8 mouse cellular contexts compared by ENCODE assay signal in genomic region chr9:20898511-20899073, GRCm38 (mm10). TPM values are rescaled to one million over a fixed set of nuclear protein-coding genes. Genes with fewer than 3 reads are reported as not detected.
DNase-seq lines count a peak whose midpoint lies in the region; ATAC-seq and TF ChIP-seq lines count a peak whose summit lies in the region.

TSS of gene Eif3g (minus strand) at chr9:20898623.

- H3K79me2 ChIP-seq in CH12.LX (replicated peaks; ENCODE audit: control insufficient read depth, extremely low read depth, insufficient read depth, poor library complexity, severe bottlenecking) = peaks cover 30% of the 10 kb centered on the region

- H3K9me3 ChIP-seq in CH12.LX (replicated peaks; ENCODE audit: low read length) = no peaks in the 10 kb centered on the region
- H3K9me3 ChIP-seq in heart, embryonic 12.5 days (replicated peaks) = no peaks in the 10 kb centered on the region
- no peaks in the 10 kb centered on the region for H3K9me3 ChIP-seq in kidney, postnatal 0 days (replicated peaks; ENCODE audit: low read length)
- H3K9me3 ChIP-seq in liver, embryonic 15.5 days (replicated peaks) = no peaks in the 10 kb centered on the region
- H3K9me3 ChIP-seq in neural tube, embryonic 11.5 days (ENCODE audit: control insufficient read depth, low read length) = no peaks in the 10 kb centered on the region
- no peaks in the 10 kb centered on the region for H3K9me3 ChIP-seq in stomach, embryonic 16.5 days (replicated peaks; ENCODE audit: control insufficient read depth, low read length)

- TF ChIP-seq POLR2A in CH12.LX (IDR thresholded peaks at IDR 0.05; ENCODE audit: low read depth, low read length) = peak; percentile 88

- peak within 1 kb of the TSS; percentile 32; the same call in 1 of the 2 replicates for H3K27ac ChIP-seq in CH12.LX (ENCODE audit: insufficient read depth, low read depth)
- no peak within 1 kb of the TSS; the same call in 1 of the 2 replicates for H3K27ac ChIP-seq in brown adipose tissue, adult 24 weeks (replicated peaks; ENCODE audit: low read depth, low read length)
- peak within 1 kb of the TSS; percentile 37; the same call in 1 of the 2 replicates for H3K27ac ChIP-seq in heart, embryonic 12.5 days (ENCODE audit: poor library complexity, severe bottlenecking)
- H3K27ac ChIP-seq in kidney, postnatal 0 days = peak within 1 kb of the TSS; percentile 68
- peak within 1 kb of the TSS; percentile 71 for H3K27ac ChIP-seq in liver, embryonic 15.5 days (replicated peaks)
- no peak within 1 kb of the TSS for H3K27ac ChIP-seq in neural tube, embryonic 11.5 days (ENCODE audit: low read depth, low read length)
- peak within 1 kb of the TSS; percentile 72 for H3K27ac ChIP-seq in stomach, embryonic 16.5 days (ENCODE audit: low read length)

- peaks cover 32 to 46% of the 10 kb centered on the region in 2 experiments for H3K36me3 ChIP-seq in CH12.LX (replicated peaks in 1 of 2; ENCODE audit: control insufficient read depth in 1 of 2, insufficient read depth in 1 of 2, low read length in 1 of 2)
- H3K36me3 ChIP-seq in heart, embryonic 12.5 days = peaks cover 36% of the 10 kb centered on the region
- H3K36me3 ChIP-seq in kidney, postnatal 0 days (ENCODE audit: insufficient read depth, low read length) = peaks cover 28% of the 10 kb centered on the region
- peaks cover 40% of the 10 kb centered on the region for H3K36me3 ChIP-seq in liver, embryonic 15.5 days (replicated peaks)
- H3K36me3 ChIP-seq in neural tube, embryonic 11.5 days (ENCODE audit: control insufficient read depth, insufficient read depth, low read length) = peaks cover 20% of the 10 kb centered on the region
- H3K36me3 ChIP-seq in stomach, embryonic 16.5 days (ENCODE audit: control insufficient read depth, insufficient read depth, low read length) = peaks cover 18% of the 10 kb centered on the region

- in situ Hi-C loops in CH12.LX (cut with MboI; ENCODE audit: low pct_ligation_motif_present, low pct_unique_long_range_greater_than_20kb, low sequenced_read_pairs) = no loop called here

- H3K27me3 ChIP-seq in CH12.LX (replicated peaks) = no peaks in the 10 kb centered on the region
- H3K27me3 ChIP-seq in heart, embryonic 12.5 days (replicated peaks) = no peaks in the 10 kb centered on the region
- H3K27me3 ChIP-seq in kidney, postnatal 0 days (ENCODE audit: insufficient read depth, low read length) = no peaks in the 10 kb centered on the region
- H3K27me3 ChIP-seq in liver, embryonic 15.5 days = no peaks in the 10 kb centered on the region
- H3K27me3 ChIP-seq in neural tube, embryonic 11.5 days (ENCODE audit: control insufficient read depth, insufficient read depth, low read length) = no peaks in the 10 kb centered on the region
- no peaks in the 10 kb centered on the region for H3K27me3 ChIP-seq in stomach, embryonic 16.5 days (ENCODE audit: control insufficient read depth, insufficient read depth, low read length)

- peak within 1 kb of the TSS; percentile 85 to 99 (median 97) for H3K4me3 ChIP-seq in CH12.LX (replicated peaks in 1 of 3; ENCODE audit: low read depth in 2 of 3, low read length in 2 of 3, poor library complexity in 1 of 3)
- H3K4me3 ChIP-seq in brown adipose tissue, adult 24 weeks (ENCODE audit: insufficient read depth, low read depth, low read length) = peak within 1 kb of the TSS; percentile 90
- H3K4me3 ChIP-seq in heart, embryonic 12.5 days = peak within 1 kb of the TSS; percentile 91
- H3K4me3 ChIP-seq in kidney, postnatal 0 days (replicated peaks; ENCODE audit: low read depth, low read length) = peak within 1 kb of the TSS; percentile 88
- H3K4me3 ChIP-seq in liver, embryonic 15.5 days (replicated peaks) = peak within 1 kb of the TSS; percentile 79
- peak within 1 kb of the TSS; percentile 98 for H3K4me3 ChIP-seq in neural tube, embryonic 11.5 days (ENCODE audit: low read depth, low read length)
- H3K4me3 ChIP-seq in stomach, embryonic 16.5 days (replicated peaks; ENCODE audit: low read length) = peak within 1 kb of the TSS; percentile 89

- peak; percentile 82 for ATAC-seq in erythroid progenitor cell, adult 5-6 weeks (replicated peaks; ENCODE audit: low FRiP score, poor library complexity, severe bottlenecking)
- ATAC-seq in heart, embryonic 12.5 days (ENCODE audit: insufficient number of reproducible peaks, low FRiP score) = peak; percentile 82
- ATAC-seq in kidney, postnatal 0 days (replicated peaks; ENCODE audit: low FRiP score, low read depth) = peak; percentile 80
- ATAC-seq in liver, embryonic 15.5 days (ENCODE audit: insufficient read depth) = peak; percentile 82
- ATAC-seq in neural tube, embryonic 11.5 days (ENCODE audit: insufficient read depth, low FRiP score, low TSS enrichment) = peak; percentile 88
- peak; percentile 87 for ATAC-seq in stomach, embryonic 16.5 days (ENCODE audit: insufficient read depth, low FRiP score)

- TF ChIP-seq CTCF in CH12.LX (conservative IDR thresholded peaks at IDR 0.05 in 1 of 2, IDR thresholded peaks at IDR 0.05 in 1 of 2; ENCODE audit: low read depth in 2 of 2, low read length in 2 of 2) = peak; percentile 63 to 96
- peak; percentile 94 for TF ChIP-seq CTCF in kidney, postnatal 0 days (IDR thresholded peaks at IDR 0.05; ENCODE audit: low read depth)

- peaks cover 12 to 24% of the 10 kb centered on the region in 2 experiments for H3K4me1 ChIP-seq in CH12.LX (ENCODE audit: control insufficient read depth in 1 of 2, insufficient read depth in 2 of 2)
- H3K4me1 ChIP-seq in brown adipose tissue, adult 24 weeks (ENCODE audit: control insufficient read depth, insufficient read depth, insufficient read length, low read length) = peaks cover 10% of the 10 kb centered on the region; the same call in 1 of the 2 replicates
- H3K4me1 ChIP-seq in heart, embryonic 12.5 days (replicated peaks) = peaks cover 25% of the 10 kb centered on the region
- H3K4me1 ChIP-seq in kidney, postnatal 0 days (replicated peaks; ENCODE audit: insufficient read depth, low read length) = peaks cover 8% of the 10 kb centered on the region
- peaks cover 41% of the 10 kb centered on the region for H3K4me1 ChIP-seq in liver, embryonic 15.5 days (replicated peaks)
- peaks cover 7% of the 10 kb centered on the region for H3K4me1 ChIP-seq in neural tube, embryonic 11.5 days (ENCODE audit: control insufficient read depth, insufficient read depth, low read length)
- peaks cover 20% of the 10 kb centered on the region for H3K4me1 ChIP-seq in stomach, embryonic 16.5 days (ENCODE audit: control insufficient read depth, insufficient read depth, low read length)

- H3K4me2 ChIP-seq in CH12.LX (ENCODE audit: insufficient read depth, low read depth, poor library complexity, severe bottlenecking) = peak within 1 kb of the TSS; percentile 85
- peak within 1 kb of the TSS; percentile 96 for H3K4me2 ChIP-seq in heart, embryonic 12.5 days
- H3K4me2 ChIP-seq in kidney, postnatal 0 days (ENCODE audit: low read length) = peak within 1 kb of the TSS; percentile 74
- H3K4me2 ChIP-seq in liver, embryonic 15.5 days = peak within 1 kb of the TSS; percentile 78
- peak within 1 kb of the TSS; percentile 98 for H3K4me2 ChIP-seq in neural tube, embryonic 11.5 days (ENCODE audit: low read depth)
- H3K4me2 ChIP-seq in stomach, embryonic 16.5 days (ENCODE audit: low read depth, low read length) = peak within 1 kb of the TSS; percentile 83

- peak; percentile 13; the same call in 1 of the 2 replicates for TF ChIP-seq RAD21 in CH12.LX (IDR thresholded peaks at IDR 0.05; ENCODE audit: low read depth, low read length)

- no peak for TF ChIP-seq EP300 in CH12.LX (IDR thresholded peaks at IDR 0.05; ENCODE audit: low read length)

- DNase-seq in CH12.LX (ENCODE audit: extremely low read depth) = peak; percentile 73
- peak; percentile 93 for DNase-seq in kidney, postnatal 0 days (ENCODE audit: low spot score)
- peak; percentile 91 for DNase-seq in neural tube, embryonic 11.5 days (ENCODE audit: low spot score)

- WGBS in heart, embryonic 12.5 days = 4% methylated on average over 34 of the region's 34 CpGs
- 4% methylated on average over 34 of the region's 34 CpGs for WGBS in kidney, postnatal 0 days
- 5% methylated on average over 34 of the region's 34 CpGs for WGBS in liver, embryonic 15.5 days (ENCODE audit: insufficient replicate concordance)
- 6% methylated on average over 34 of the region's 34 CpGs for WGBS in neural tube, embryonic 11.5 days
- 3% methylated on average over 34 of the region's 34 CpGs for WGBS in stomach, embryonic 16.5 days

- H3K9ac ChIP-seq in CH12.LX (ENCODE audit: insufficient read depth, low read depth) = peak within 1 kb of the TSS; percentile 92
- peak within 1 kb of the TSS; percentile 96 for H3K9ac ChIP-seq in heart, embryonic 12.5 days
- H3K9ac ChIP-seq in kidney, postnatal 0 days (ENCODE audit: low read depth, low read length) = peak within 1 kb of the TSS; percentile 94
- H3K9ac ChIP-seq in liver, embryonic 15.5 days = peak within 1 kb of the TSS; percentile 82
- peak within 1 kb of the TSS; percentile 92 for H3K9ac ChIP-seq in neural tube, embryonic 11.5 days (ENCODE audit: low read length)
- H3K9ac ChIP-seq in stomach, embryonic 16.5 days (ENCODE audit: low read length) = peak within 1 kb of the TSS; percentile 96

- dilution Hi-C loops in CH12.LX (cut with MboI; ENCODE audit: extremely low pct_ligation_motif_present, extremely low pct_unique_long_range_greater_than_20kb, low sequenced_read_pairs) = no loop called here

TF ChIP-seq in CH12.LX, 34 proteins besides CTCF, POLR2A, EP300 and RAD21 (continues in another document):
- TF ChIP-seq MXI1 (IDR thresholded peaks at IDR 0.05; ENCODE audit: low read depth, low read length) (peak; percentile 67), ETS1 (conservative IDR thresholded peaks at IDR 0.05; ENCODE audit: low read depth, low read length) (no peak), MEF2A (IDR thresholded peaks at IDR 0.05; ENCODE audit: borderline replicate concordance, low read depth, low read length) (peak; percentile 82; the same call in 1 of the 2 replicates), TBP (conservative IDR thresholded peaks at IDR 0.05; ENCODE audit: low read depth, low read length) (peak; percentile 61; the same call in 1 of the 2 replicates), IRF4 (IDR thresholded peaks at IDR 0.05; ENCODE audit: low read depth, low read length) (peak; percentile 57; the same call in 1 of the 2 replicates)

RNA-seq across cellular contexts. Expression of gene Eif3g, which starts in this region (rescaled TPM):
- 293 and 340 TPM in 2 replicates for total RNA-seq in CH12.LX (2012; rRNA removed)
- 205 and 211 TPM in 2 replicates for total RNA-seq in CH12.LX (2014; rRNA removed)
- polyA plus RNA-seq in CH12.LX (2012; ENCODE audit: insufficient read length, low read depth) = 387 and 392 TPM in 2 replicates
- polyA plus RNA-seq in brown adipose tissue, adult 24 weeks (2012; ENCODE audit: insufficient read depth, insufficient read length, missing spikeins) = 61.4 and 66.1 TPM in 2 replicates
- total RNA-seq in erythroid progenitor cell, adult 5-6 weeks (2015; ENCODE audit: low replicate concordance) = 47.4 and 59.5 TPM in 2 replicates
- total RNA-seq in erythroid progenitor cell, adult 5-6 weeks (2017; ENCODE audit: low replicate concordance) = 41.5 and 59.7 TPM in 2 replicates
- polyA plus RNA-seq in heart, embryonic 12.5 days (2016; fragmentation: Nextera tagmentation; extraction: Ambion mirVana) = 215 and 236 TPM in 2 replicates
- polyA plus RNA-seq in kidney, postnatal 0 days (2015; fragmentation: Nextera tagmentation; extraction: Ambion mirVana) = 234 and 243 TPM in 2 replicates
- polyA plus RNA-seq in liver, embryonic 15.5 days (2015; fragmentation: Nextera tagmentation; extraction: Ambion mirVana) = 178 and 180 TPM in 2 replicates
- polyA plus RNA-seq in neural tube, embryonic 11.5 days (2014; fragmentation: Nextera tagmentation; extraction: Ambion mirVana) = 352 and 373 TPM in 2 replicates
- 272 and 293 TPM in 2 replicates for polyA plus RNA-seq in stomach, embryonic 16.5 days (2015; fragmentation: Nextera tagmentation; extraction: Ambion mirVana)

Comparison
In these comparisons a context has a peak if more than half of its experiments do, and no peak if none do; other contexts are left out.
1. H3K27ac ChIP-seq: peak in CH12.LX (single experiment), heart, embryonic 12.5 days (single experiment), kidney, postnatal 0 days (single experiment), liver, embryonic 15.5 days (single experiment) and stomach, embryonic 16.5 days (single experiment); none in brown adipose tissue, adult 24 weeks (single experiment) and neural tube, embryonic 11.5 days (single experiment).
2. Peak in every context shown above with its lines, with median percentiles within 50 percentile points of each other: DNase-seq, H3K4me2 ChIP-seq, H3K4me3 ChIP-seq, H3K9ac ChIP-seq and ATAC-seq.